Mouse (Mus musculus) olfactory bulb, adult 2 months (tissue): ENCODE results near the gene C130060K24Rik.

ENCODE experiments used
- CTCF ChIP-seq: fragments of 200-500 bp; IDR thresholded peaks from 2 replicates; pipeline ENCODE4 v1.5.1; 2012; ENCODE audit warnings: low read depth, mild to moderate bottlenecking, low read length, moderate library complexity; ENCODE audit not compliant: insufficient read depth
- POLR2A ChIP-seq: fragments of 200-500 bp; IDR thresholded peaks from 2 replicates; pipeline ENCODE4 v1.6.1; 2012; ENCODE audit warnings: mild to moderate bottlenecking, low read depth, low read length, moderate library complexity; ENCODE audit not compliant: insufficient read depth

GRCm38 (mm10) chr6:65472455-65472854 lies 91.5 kb downstream of the C130060K24Rik start:
- TF ChIP-seq CTCF (no peak), POLR2A (no peak)
